Mouse (Mus musculus) lung, postnatal 0 days (tissue): Measurements from ENCODE around the gene Wbp1l.

Source experiments
- CTCF ChIP-seq: IDR thresholded peaks from 2 replicates; pipeline ENCODE4 v1.5.1; 2016; ENCODE audit warnings: antibody characterized with exemption, mild to moderate bottlenecking
- EP300 ChIP-seq: IDR thresholded peaks from 2 replicates; pipeline ENCODE4 v1.6.1; 2016; ENCODE audit warnings: antibody characterized with exemption, mild to moderate bottlenecking, control low read depth

DNA sequence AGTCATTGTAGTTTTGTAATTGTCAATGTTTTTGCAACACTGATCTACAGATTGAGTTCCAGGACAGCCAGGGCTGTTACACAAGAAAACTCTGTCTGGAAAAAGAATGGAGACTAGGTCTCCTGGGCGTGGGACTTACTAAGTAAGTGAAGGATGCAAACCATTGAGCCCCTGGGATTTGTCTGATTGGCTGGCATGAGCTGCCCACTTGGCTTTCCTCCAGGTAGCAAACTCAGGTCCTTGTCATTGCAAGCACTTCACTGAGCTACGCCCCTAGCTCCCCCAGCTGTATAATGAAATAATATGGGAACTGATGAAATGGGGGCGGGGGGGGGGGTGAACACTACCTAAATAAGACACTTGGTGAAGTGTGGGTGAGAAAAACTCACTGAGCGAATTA, 94.3 kb downstream of the Wbp1l start:
- TF ChIP-seq CTCF (no peak), EP300 (no peak)
